Mouse (Mus musculus): ENCODE data around the gene Rhox10.
"Not testable (repeated sequence)": the region's sequence is repeated elsewhere in the genome, so short reads cannot be mapped to it uniquely, and the experiment has no call there.

DNA sequence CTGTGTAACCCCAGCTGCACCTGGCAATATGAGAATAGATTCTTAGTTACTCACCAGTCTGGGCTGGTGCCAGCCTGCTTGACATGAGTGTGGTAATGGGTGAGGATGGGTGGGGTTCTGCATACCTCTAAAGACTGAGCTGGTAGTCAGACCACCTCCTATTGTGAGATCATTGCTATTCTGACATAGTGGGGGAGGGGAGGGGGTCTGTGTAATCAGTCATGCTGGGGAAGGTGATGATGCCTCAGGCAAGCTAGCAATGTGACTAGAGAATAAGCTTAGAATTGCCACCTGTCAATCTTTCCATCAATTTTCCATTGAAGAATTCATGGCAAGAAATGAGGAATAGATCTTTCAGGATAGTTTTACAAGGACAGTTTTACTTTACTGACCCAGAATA is 23.3 kb upstream of the Rhox10 start, which contains the start of gene Btg1-ps2:
- not testable (repeated sequence) for TF ChIP-seq CTCF (IDR thresholded peaks at IDR 0.05; ENCODE audit: extremely low read depth, insufficient read depth, insufficient read length, insufficient replicate concordance); POLR2A (IDR thresholded peaks at IDR 0.05; ENCODE audit: low read depth, low read length)

Data from spleen, adult 2 months (tissue).